Mouse (Mus musculus): ENCODE data around the gene Hsfy2.

The Hsfy2 gene

DNA sequence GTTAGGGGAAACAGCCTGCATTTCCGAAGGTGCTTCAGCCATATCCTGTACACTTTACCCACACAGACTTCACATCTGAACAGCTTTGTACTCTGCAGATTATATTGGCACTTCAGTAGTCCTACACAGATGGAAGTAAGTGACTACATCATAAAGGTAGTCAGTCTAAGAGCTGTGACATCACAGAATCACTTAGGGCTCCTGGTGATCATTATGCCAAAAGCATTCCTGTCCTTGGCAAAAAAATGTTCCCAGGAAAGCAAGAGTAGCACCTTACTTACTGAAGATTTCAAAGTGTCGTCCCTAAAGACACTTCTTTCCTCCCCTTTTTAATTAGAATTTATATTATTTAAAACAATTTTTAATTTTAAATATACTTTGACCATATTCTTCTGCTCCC, at the start of gene Hsfy2:
TSS of gene Hsfy2 (minus strand) at position 101 of the 400 bp plus-strand sequence.
- DNase-seq (ENCODE audit: low spot score): no peak

DNA sequence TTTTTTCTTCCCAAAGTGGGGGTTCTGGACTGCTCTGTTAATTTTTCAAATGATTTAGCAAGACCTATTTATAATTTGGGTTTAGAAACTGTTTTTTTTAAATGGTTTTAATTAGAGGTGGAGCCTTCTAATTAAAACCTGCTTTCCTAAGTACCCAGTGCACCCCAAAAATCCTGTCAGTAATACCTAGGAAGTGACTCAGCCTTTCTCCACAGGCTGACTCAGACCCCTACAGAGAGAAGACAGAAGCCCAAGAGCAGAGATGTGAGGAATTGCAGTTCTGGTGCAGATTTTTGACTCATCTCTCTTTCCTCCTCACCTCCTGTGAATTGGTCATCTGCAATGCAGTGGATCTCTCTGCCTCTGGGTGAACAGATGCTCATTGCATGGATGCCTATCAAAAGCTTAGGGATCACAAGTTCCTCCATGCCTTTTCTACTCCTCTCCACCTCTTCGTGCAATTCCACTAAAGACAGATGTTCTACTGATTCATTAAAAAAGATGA, 47.9 kb upstream of the Hsfy2 start:
- no peak for DNase-seq (ENCODE audit: low spot score)

DNA sequence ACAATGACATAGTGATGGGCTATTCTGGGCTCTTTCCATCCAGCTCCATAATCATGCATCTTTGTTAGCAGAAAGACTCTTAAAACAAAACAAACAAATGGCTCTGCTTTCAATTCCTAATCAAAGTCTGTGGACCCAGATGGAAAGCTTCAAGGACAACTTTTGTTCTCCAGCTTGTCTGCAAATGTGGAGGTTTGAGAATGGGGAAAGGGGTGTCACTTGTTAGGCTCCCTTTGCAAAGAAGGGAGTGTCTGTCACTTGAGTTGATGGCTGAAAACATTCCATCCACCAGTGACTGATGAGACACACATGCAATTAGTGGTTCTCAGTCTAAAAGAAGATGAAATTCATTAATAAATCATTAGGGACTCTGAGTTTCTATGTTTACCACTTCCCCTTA, 47.3 kb upstream of the Hsfy2 start:
- no peak for DNase-seq (ENCODE audit: low spot score)

DNA sequence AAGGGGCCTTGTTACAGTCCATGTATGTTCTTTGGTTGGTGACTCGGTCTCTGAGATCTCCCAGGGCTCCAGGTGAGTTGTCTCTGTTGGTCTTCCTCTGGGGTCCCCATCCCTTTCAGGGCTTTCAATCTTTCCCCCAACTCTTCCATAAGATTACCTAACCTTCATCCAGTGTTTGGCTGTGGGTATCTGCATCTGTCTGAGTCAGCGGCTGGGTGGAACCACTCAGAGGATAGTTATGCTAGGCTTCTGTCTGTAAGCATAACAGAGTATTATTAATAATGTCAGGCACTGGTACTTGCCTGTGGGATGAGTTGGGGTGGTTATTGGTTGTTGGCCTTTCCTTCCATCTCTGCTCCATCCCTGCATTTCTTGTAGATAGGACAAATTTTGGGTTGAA, 44.0 kb upstream of the Hsfy2 start:
- DNase-seq (ENCODE audit: low spot score): no peak

DNA sequence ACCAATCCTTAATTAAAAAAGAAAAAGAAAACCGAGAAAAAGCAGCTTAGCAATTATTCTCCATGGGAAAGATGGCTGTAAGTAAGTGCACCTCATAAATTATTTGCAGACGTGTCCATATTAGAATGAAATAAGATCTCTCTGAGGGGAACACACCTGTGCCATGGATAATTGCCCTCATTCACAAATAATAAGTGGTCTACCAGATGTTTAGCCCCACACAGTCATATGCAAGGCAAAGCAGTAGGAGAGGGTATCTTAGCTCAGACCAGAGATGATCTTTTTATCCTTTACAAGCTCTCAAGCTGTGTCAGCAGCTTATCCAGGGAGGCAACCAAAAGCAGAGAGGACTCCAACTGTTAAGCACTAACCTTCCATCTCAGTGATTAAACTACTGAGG, 38.0 kb upstream of the Hsfy2 start:
- no peak for DNase-seq (ENCODE audit: low spot score)

DNA sequence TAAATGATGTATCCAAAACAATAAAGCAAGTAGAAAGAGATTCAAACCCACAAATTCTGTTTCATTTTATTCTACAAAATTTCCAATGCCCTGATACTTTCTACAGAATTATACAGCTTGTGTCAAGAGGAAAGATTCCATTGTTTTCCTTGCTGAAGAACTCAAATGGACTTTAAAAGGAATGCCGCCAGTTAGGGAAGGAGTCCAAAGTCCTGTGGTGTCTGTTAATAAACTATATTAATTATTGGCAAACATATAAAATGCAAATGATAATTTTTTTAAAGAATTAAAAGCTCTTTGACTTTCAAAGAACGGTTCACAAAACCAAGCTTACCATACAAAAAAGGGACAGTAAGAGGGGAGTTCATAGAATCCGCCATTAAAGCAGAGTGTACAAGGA, 37.4 kb upstream of the Hsfy2 start:
- no peak for DNase-seq (ENCODE audit: low spot score)

DNA sequence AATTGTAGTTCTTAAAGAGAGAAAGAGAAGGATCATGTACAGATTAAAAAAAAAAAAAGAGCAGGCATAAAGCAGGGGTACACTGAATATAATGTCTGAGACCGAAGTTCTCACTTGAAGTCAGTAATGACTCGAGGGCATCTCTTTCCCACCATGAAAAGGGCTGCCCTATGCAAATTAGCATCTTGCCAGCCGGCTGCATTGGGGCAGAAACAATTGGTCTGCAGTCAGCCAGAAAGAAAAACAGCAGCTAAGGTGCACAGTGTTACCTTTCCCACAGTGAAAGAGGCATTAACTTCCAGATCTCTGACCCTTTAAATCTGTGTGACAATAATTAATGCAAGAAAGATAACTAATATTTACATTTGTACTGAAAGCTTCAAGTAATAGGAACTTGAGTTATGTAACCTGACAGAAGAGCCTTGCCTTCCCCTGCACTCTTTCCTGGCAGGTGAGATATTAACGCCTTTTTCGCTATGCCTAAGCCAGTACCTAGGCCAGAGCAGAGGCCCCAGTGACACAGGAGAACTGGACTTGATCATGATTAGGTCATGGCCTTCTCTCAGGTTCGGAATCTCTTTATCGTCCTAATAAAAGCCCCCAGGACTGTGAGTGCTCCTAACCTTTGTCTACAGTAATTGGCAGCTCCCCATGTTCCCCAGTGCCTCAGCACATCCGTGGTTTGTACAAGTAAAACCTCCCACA, 34.2 kb upstream of the Hsfy2 start:
- DNase-seq (ENCODE audit: low spot score): no peak

DNA sequence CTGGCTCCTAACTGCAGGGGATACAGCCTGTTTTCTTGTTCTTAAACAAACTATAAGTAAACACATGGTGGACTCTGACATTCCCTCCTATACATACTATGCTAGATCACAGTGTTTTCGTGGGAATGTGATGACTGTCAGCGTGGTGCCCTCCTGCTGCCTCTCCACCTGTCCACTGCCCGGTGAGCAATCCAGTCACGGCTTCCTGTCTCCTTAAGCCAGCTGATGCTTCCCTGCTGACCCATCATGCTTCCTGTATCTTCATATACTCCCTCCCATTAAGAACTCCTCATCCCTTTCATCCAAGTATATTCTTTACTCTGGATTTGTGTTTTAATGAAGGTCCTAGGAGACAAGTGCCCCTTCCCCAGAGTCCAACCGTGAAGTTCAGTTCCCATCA, 33.3 kb upstream of the Hsfy2 start:
- no peak for DNase-seq (ENCODE audit: low spot score)

DNA sequence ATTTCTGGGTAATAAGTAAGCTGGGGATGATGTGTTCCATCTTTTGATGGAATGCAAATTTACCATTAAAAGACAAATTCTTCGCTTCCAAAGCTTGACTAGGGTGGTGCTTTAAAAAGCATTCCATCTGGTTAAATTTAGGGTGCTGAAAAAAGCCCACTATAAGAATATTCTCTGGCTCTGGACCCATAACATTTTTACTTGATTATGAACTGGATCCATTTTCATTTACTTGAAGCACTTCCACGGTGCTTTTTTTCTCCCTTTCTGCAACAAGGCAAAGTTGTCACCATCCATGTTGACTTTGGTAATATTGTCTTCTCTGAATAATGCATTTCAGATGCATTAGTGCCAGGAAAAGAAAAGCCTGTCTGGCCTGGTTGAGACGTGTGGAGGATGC, 27.4 kb upstream of the Hsfy2 start:
- no peak for DNase-seq (ENCODE audit: low spot score)

DNA sequence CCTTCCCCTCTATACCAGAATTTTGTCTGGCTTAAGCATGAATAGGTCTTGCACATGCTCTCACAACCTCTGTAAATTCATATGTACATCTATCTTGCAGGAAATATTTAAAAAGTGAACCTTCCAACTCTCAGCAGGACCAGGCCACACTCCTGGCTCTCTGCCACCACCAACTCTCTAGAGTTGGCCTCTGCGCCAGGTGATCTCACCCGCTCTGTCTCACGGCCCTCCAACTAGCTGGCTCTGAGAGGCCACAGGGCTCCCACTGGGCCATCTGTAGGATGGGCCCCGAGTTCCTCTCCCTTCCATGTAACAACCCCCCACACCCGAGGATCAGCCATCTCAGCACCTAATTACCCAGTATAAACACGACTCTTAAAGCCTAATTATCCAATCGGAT, 10.4 kb downstream of the Hsfy2 start:
- DNase-seq (ENCODE audit: low spot score): no peak

DNA sequence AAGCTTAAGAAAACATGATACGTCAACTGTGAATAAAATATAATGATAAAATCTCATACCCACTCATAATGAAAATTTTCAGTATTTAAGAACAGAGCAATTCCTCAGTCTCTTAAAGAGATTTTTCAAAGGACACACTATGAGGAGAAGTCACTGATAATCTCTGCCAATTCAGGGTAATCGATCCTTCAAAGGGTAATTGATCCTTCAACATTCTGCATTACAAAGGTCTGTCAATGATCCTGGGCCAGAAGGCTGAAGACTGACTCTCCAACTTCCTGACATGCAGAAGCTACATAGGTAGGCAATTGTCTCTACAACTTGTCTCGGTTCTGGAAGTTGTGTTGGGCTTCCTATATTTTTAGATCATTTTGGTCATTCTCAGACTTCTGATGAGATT, 12.9 kb downstream of the Hsfy2 start:
- no peak for DNase-seq (ENCODE audit: low spot score)

DNA sequence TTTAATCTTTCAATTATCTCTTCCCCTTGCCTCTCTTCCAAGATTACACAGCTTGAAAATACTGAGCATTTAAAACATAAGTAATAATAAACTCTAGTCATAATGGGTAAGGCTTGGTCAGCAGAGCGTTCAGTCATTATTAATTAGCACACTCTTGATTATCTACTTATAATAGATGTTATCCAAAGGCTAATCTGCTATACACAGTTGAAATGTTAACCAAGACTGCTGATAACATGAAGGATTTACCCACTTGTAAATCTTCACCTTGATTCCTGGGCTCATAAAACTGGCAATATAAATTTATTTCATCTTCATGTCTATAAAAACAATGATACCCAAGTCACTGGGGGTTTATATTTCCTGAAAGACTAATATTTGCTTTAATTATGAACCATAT, 24.9 kb downstream of the Hsfy2 start:
- no peak for DNase-seq (ENCODE audit: low spot score)
